Mouse (Mus musculus) heart, postnatal 0 days (tissue): Measurements from ENCODE around the gene Clba1. TPM values are rescaled to one million over a fixed set of nuclear protein-coding genes. Genes with fewer than 3 reads are reported as not detected.

Experiments used
- ATAC-seq: fragments of 200-750 bp; cut with Nextera tagmentation; 2 replicates; pipeline ENCODE4 v1.8.0; 2017; ENCODE audit warnings: low read depth, moderate number of reproducible peaks, moderate library complexity; ENCODE audit not compliant: insufficient read depth
- DNase-seq: peaks from one replicate; pipeline ENCODE4 v3.0.0-alpha.2; 2016; ENCODE audit warnings: low spot score
- H3K27ac ChIP-seq: fragments of 300-500 bp; sonication (generic); 2 replicates; pipeline ENCODE4 v1.5.1; 2014; ENCODE audit warnings: low read depth, mild to moderate bottlenecking
- H3K27me3 ChIP-seq: fragments of 300-500 bp; sonication (generic); 2 replicates; pipeline ENCODE4 v1.6.1; 2014; ENCODE audit warnings: low read length, mixed read lengths; ENCODE audit not compliant: control insufficient read depth, insufficient read depth
- H3K36me3 ChIP-seq: fragments of 300-500 bp; sonication (generic); replicated peaks from 2 replicates; pipeline ENCODE4 v1.6.1; 2014; ENCODE audit warnings: low read length, mixed read lengths; ENCODE audit not compliant: control insufficient read depth, insufficient read depth
- H3K4me1 ChIP-seq: fragments of 300-500 bp; sonication (generic); 2 replicates; pipeline ENCODE4 v1.6.1; 2014; ENCODE audit warnings: antibody characterized with exemption; ENCODE audit not compliant: control insufficient read depth, insufficient read depth
- H3K4me2 ChIP-seq: fragments of 300-500 bp; sonication (generic); 2 replicates; pipeline ENCODE4 v1.6.1; 2014; ENCODE audit warnings: low read depth, mild to moderate bottlenecking, low read length, moderate library complexity
- H3K4me3 ChIP-seq: fragments of 300-500 bp; sonication (generic); 2 replicates; pipeline ENCODE4 v1.5.1; 2014; ENCODE audit warnings: low read depth, low read length
- H3K9ac ChIP-seq: fragments of 300-500 bp; sonication (generic); replicated peaks from 2 replicates; pipeline ENCODE4 v1.6.1; 2014; ENCODE audit warnings: low read depth, low read length, mixed read lengths
- H3K9me3 ChIP-seq: fragments of 300-500 bp; sonication (generic); replicated peaks from 2 replicates; pipeline ENCODE4 v1.6.1; 2016; ENCODE audit warnings: low read length; ENCODE audit not compliant: control insufficient read depth
- CTCF ChIP-seq: IDR thresholded peaks from 2 replicates; pipeline ENCODE4 v1.5.1; 2016; ENCODE audit warnings: antibody characterized with exemption, control low read depth, low read depth
- EP300 ChIP-seq: IDR thresholded peaks from 2 replicates; pipeline ENCODE4 v1.6.1; 2016; ENCODE audit warnings: antibody characterized with exemption, low read depth
- WGBS: fragments of 180-500 bp; shearing (Covaris S2); extraction: QIAGEN DNeasy Blood & Tissue Kit; methylation state at CpG from one replicate; pipeline ENCODE4 v1.1.7; 2014; 5-methylcytosine and 5-hydroxymethylcytosine counted together
- polyA plus RNA-seq: library from polyadenylated mRNA; unstranded; fragments of >200 nt; fragmentation: Nextera tagmentation; extraction: Ambion mirVana; gene quantifications from 2 replicates; pipeline ENCODE4 v1.2.1, GENCODE M21; 2015
- total RNA-seq: library from RNA; depleted of rRNA; stranded (reverse); fragments of >200 nt; gene quantifications from 2 replicates; pipeline ENCODE4 v1.2.3, GENCODE M21; 2014; ENCODE audit warnings: low replicate concordance

The Clba1 gene
- total and polyA plus RNA-seq, 2 experiments from 2014 or later = 8.2 to 9.4 TPM

- no peak for DNase-seq
- no peaks in the 10 kb centered on the region for H3K36me3 ChIP-seq
- no peaks in the 10 kb centered on the region for H3K27me3 ChIP-seq
- H3K4me2 ChIP-seq = no peak overlapping the region
- H3K9ac ChIP-seq = no peak overlapping the region
- TF ChIP-seq EP300 (no peak), CTCF (no peak)
- H3K4me1 ChIP-seq = no peaks in the 10 kb centered on the region
- 72% methylated on average over 4 of the region's 4 CpGs for WGBS
- no peak overlapping the region for H3K27ac ChIP-seq
- no peaks in the 10 kb centered on the region for H3K9me3 ChIP-seq
- no peak for ATAC-seq
- H3K4me3 ChIP-seq = no peak overlapping the region
These were observed 45.6 kb upstream of the Clba1 start for GRCm38 (mm10) chr12:112763176-112763575.

DNA sequence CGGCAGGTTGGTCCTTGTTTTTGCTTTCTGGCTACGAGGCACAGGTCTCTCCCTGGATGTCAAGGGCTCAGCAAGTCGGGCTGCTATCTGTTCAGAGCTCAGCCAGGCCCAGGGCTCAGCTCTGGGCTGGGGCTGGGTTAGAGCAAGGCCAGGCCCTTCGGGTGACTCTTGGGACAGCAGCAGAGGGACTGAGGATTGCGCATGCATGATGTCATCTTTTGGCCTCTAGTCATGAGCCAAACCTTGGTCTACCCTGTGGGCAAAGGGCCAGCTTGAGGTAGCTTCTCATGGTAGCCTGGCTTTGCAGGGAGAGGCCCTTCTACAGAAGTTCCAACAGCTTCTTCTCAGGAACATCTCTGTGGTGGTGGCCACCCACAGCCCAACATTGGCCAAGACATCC is 44.6 kb upstream of the Clba1 start:
- DNase-seq = no peak

GRCm38 (mm10) chr12:112764991-112765390 is 43.7 kb upstream of the Clba1 start:
- Histone ChIP-seq H3K4me1 (no peaks in the 10 kb centered on the region), H3K9ac (no peak overlapping the region), H3K27ac (no peak overlapping the region), H3K4me3 (no peak overlapping the region), H3K36me3 (no peaks in the 10 kb centered on the region), H3K4me2 (no peak overlapping the region), H3K9me3 (no peaks in the 10 kb centered on the region), H3K27me3 (no peaks in the 10 kb centered on the region)
- ATAC-seq = no peak
- no peak for TF ChIP-seq EP300
- no peak for TF ChIP-seq CTCF
- DNase-seq = no peak
- 88% methylated on average over 7 of the region's 7 CpGs for WGBS

More for the DNA sequence above, 44.6 kb upstream of the Clba1 start:
- ATAC-seq = no peak
- TF ChIP-seq CTCF (no peak), EP300 (no peak)
- WGBS = 42% methylated on average over 5 of the region's 5 CpGs
- Histone ChIP-seq H3K4me1 (no peaks in the 10 kb centered on the region), H3K4me2 (no peak overlapping the region), H3K27me3 (no peaks in the 10 kb centered on the region), H3K9me3 (no peaks in the 10 kb centered on the region), H3K36me3 (no peaks in the 10 kb centered on the region), H3K9ac (no peak overlapping the region), H3K27ac (no peak overlapping the region), H3K4me3 (no peak overlapping the region)

DNA sequence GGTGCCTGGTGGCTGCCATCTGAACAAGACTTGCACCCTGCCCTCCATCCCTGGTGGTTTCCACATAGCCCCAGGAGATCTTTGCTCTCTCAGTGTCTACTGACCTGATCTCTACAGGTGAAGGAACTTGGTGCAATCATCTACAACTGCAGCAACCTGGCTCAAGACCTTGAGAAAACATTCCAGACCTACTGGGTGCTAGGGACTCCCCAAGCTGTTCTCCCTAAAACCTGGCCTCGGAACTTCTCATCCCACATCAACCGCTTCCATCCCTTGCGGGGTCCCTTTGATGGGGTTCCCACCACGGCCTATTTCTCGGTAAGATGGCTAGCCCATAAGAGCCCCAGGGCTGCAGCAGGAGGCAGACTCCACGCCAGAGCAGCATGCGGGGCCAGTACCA is 42.2 kb upstream of the Clba1 start:
- DNase-seq (no peak), ATAC-seq (no peak)
- no peak overlapping the region for H3K27ac ChIP-seq
- H3K27me3 ChIP-seq = no peaks in the 10 kb centered on the region; the same call in 1 of the 2 replicates
- H3K9me3 ChIP-seq = no peaks in the 10 kb centered on the region
- no peak overlapping the region for H3K4me3 ChIP-seq
- H3K9ac ChIP-seq = no peak overlapping the region
- TF ChIP-seq CTCF (no peak), EP300 (no peak)
- H3K4me2 ChIP-seq = no peak overlapping the region
- no peaks in the 10 kb centered on the region for H3K36me3 ChIP-seq
- 93% methylated on average over 7 of the region's 7 CpGs for WGBS
- no peaks in the 10 kb centered on the region for H3K4me1 ChIP-seq

DNA sequence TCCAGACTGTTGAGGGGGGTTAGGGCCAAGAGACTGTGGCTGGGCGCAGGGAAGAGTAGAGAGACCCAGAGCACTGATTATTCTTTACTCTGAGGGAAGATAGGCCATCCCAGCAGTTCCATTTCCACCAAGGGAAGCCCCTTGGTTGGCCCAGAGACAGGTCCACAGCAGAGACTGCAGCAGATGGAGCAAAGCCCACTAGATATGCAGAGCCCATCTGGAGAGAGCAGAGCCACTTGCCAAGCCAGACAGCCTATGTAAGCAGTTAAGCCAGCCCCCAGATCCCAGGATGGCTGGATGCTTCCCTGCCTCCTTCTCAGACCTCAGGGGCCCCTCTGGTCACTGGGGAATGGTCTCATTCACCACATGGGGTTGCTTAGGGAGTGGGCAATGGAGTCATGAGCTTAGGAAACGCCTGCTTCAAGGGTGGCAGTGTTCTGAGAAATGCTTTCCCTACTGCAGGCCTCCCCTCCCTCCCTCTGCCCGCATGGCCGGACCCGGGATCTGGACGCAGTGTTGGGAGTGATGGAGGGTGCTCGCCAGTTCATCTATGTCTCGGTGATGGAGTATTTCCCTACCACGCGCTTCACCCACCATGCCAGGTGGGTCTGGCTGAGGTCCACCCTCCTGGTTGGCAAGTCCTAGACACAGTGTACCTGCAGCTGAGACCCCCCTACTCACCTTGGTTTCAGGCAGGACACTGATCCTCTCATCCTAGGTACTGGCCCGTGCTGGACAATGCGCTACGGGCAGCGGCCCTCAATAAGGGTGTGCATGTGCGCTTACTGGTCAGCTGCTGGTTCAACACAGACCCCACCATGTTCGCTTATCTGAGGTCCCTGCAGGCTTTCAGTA is 41.5 kb upstream of the Clba1 start:
- WGBS = 90% methylated on average over 16 of the region's 16 CpGs
- no peak overlapping the region for H3K9ac ChIP-seq
- no peak for DNase-seq

DNA sequence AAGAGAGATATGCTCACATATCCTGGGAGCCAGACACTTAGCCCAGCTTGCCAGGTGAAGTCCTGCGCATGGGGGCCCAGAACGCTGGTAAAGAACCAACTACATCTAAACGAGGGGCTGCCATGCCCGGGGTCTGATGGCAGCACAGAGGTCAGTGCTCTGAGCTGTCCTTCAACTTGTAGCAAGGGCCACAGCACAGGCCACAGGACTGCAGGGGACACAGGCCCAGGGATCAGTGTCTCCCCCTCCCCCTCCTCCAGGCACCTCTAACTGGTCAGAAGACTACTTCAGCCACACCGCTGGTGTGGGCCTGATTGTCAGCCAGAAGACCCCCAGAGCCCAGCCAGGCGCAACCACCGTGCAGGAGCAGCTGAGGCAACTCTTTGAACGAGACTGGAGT is 40.6 kb upstream of the Clba1 start:
- Histone ChIP-seq H3K9me3 (no peaks in the 10 kb centered on the region), H3K4me2 (no peak overlapping the region), H3K27ac (no peak overlapping the region), H3K36me3 (no peaks in the 10 kb centered on the region), H3K9ac (no peak overlapping the region), H3K27me3 (no peaks in the 10 kb centered on the region; the same call in 1 of the 2 replicates), H3K4me3 (no peak overlapping the region), H3K4me1 (no peaks in the 10 kb centered on the region)
- ATAC-seq (no peak), DNase-seq (no peak)
- WGBS = 86% methylated on average over 8 of the region's 8 CpGs
- TF ChIP-seq EP300 (no peak), CTCF (no peak)

More for the DNA sequence above, 41.5 kb upstream of the Clba1 start:
- TF ChIP-seq EP300 = no peak
- Histone ChIP-seq H3K4me3 (no peak overlapping the region), H3K36me3 (no peaks in the 10 kb centered on the region), H3K27ac (no peak overlapping the region), H3K4me2 (no peak overlapping the region), H3K27me3 (no peaks in the 10 kb centered on the region; the same call in 1 of the 2 replicates), H3K4me1 (no peaks in the 10 kb centered on the region), H3K9me3 (no peaks in the 10 kb centered on the region)
- no peak for ATAC-seq
